Mouse (Mus musculus) intestine, postnatal 0 days (tissue): Measurements from ENCODE around the gene Eif2a. TPM values are rescaled to one million over a fixed set of nuclear protein-coding genes. Genes with fewer than 3 reads are reported as not detected.

Source experiments
- ATAC-seq: fragments of 200-750 bp; cut with Nextera tagmentation; 2 replicates; pipeline ENCODE4 v1.8.0; 2017; ENCODE audit warnings: mild to moderate bottlenecking, moderate TSS enrichment, moderate library complexity
- H3K27ac ChIP-seq: fragments of 300-500 bp; sonication (generic); 2 replicates; pipeline ENCODE4 v1.5.1; 2014; ENCODE audit warnings: mild to moderate bottlenecking, low read depth, low read length, moderate library complexity
- H3K27me3 ChIP-seq: fragments of 300-500 bp; sonication (generic); replicated peaks from 2 replicates; pipeline ENCODE4 v1.6.1; 2014; ENCODE audit warnings: low read length, mixed read lengths; ENCODE audit not compliant: control insufficient read depth, insufficient read depth
- H3K36me3 ChIP-seq: fragments of 300-500 bp; sonication (generic); 2 replicates; pipeline ENCODE4 v1.6.1; 2014; ENCODE audit warnings: mild to moderate bottlenecking, moderate library complexity; ENCODE audit not compliant: control insufficient read depth, insufficient read depth
- H3K4me1 ChIP-seq: fragments of 300-500 bp; sonication (generic); replicated peaks from 2 replicates; pipeline ENCODE4 v1.6.1; 2014; ENCODE audit warnings: antibody characterized with exemption, low read length, mixed read lengths; ENCODE audit not compliant: control insufficient read depth, insufficient read depth
- H3K4me2 ChIP-seq: fragments of 300-500 bp; sonication (generic); replicated peaks from 2 replicates; pipeline ENCODE4 v1.6.1; 2014; ENCODE audit warnings: low read depth, mild to moderate bottlenecking, moderate library complexity
- H3K4me3 ChIP-seq: fragments of 300-500 bp; sonication (generic); 2 replicates; pipeline ENCODE4 v1.5.1; 2014; ENCODE audit warnings: low read depth, low read length
- H3K9ac ChIP-seq: fragments of 300-500 bp; sonication (generic); 2 replicates; pipeline ENCODE4 v1.6.1; 2014; ENCODE audit warnings: mild to moderate bottlenecking, low read depth, low read length
- H3K9me3 ChIP-seq: fragments of 300-500 bp; sonication (generic); 2 replicates; pipeline ENCODE4 v1.6.1; 2016; ENCODE audit warnings: mixed run types; ENCODE audit not compliant: control insufficient read depth
- CTCF ChIP-seq: sonication (generic); IDR thresholded peaks from 2 replicates; pipeline ENCODE4 v1.5.1; 2016; ENCODE audit warnings: low read depth, mild to moderate bottlenecking, control low read depth, antibody characterized with exemption, moderate library complexity
- WGBS: fragments of 180-500 bp; shearing (Covaris S2); extraction: QIAGEN DNeasy Blood & Tissue Kit; methylation state at CpG from one replicate; pipeline ENCODE4 v1.1.7; 2014; 5-methylcytosine and 5-hydroxymethylcytosine counted together
- polyA plus RNA-seq: library from polyadenylated mRNA; unstranded; fragments of >200 nt; fragmentation: Nextera tagmentation; extraction: Ambion mirVana; gene quantifications from 2 replicates; pipeline ENCODE4 v1.2.1, GENCODE M21; 2015

Eif2a gene
- polyA plus RNA-seq, 1 experiment from 2014 or later, result 29.2 TPM

DNA sequence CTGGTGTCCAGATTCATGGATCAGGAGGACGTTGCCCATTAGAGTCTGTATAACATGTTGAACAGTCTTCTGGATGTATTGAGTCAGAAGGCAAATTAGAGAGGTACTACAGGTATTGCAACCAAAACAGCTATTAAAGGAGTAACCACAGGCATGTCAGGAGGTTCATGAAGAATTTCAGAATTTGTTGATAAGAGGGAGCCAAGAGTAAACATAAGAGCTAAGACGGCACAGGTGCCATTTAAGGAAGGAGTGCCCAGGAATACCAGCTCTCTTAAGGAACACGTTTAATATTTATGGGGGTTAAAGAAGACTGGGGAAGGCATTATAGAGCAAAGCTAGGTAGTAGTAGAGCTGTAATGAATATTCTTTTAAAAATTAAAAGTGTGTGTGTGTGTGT is 12.9 kb upstream of the Eif2a start:
- Histone ChIP-seq H3K27ac (no peak overlapping the region), H3K9me3 (no peaks in the 10 kb centered on the region), H3K4me1 (no peaks in the 10 kb centered on the region), H3K36me3 (no peaks in the 10 kb centered on the region), H3K9ac (no peak overlapping the region), H3K27me3 (no peaks in the 10 kb centered on the region), H3K4me3 (no peak overlapping the region), H3K4me2 (no peak overlapping the region)
- WGBS, result 48% methylated on average over 3 of the region's 3 CpGs
- no peak for TF ChIP-seq CTCF
- ATAC-seq, result no peak

GRCm38 (mm10) chr3:58513483-58513882 is 12.1 kb upstream of the Eif2a start:
- Histone ChIP-seq H3K4me3 (no peak overlapping the region), H3K4me1 (no peaks in the 10 kb centered on the region), H3K27ac (no peak overlapping the region), H3K27me3 (no peaks in the 10 kb centered on the region), H3K9me3 (no peaks in the 10 kb centered on the region), H3K9ac (no peak overlapping the region), H3K36me3 (no peaks in the 10 kb centered on the region), H3K4me2 (no peak overlapping the region)
- TF ChIP-seq CTCF, result no peak
- no peak for ATAC-seq
- 82% methylated on average over 4 of the region's 4 CpGs for WGBS

GRCm38 (mm10) chr3:58515947-58516601 is 9.5 kb upstream of the Eif2a start:
- no peak for TF ChIP-seq CTCF
- H3K27ac ChIP-seq, result no peak overlapping the region
- peaks cover under 1% of the 10 kb centered on the region; the same call in 1 of the 2 replicates for H3K36me3 ChIP-seq
- no peak overlapping the region for H3K9ac ChIP-seq
- no peak for ATAC-seq
- H3K4me2 ChIP-seq, result no peak overlapping the region
- H3K27me3 ChIP-seq, result no peaks in the 10 kb centered on the region
- WGBS, result 38% methylated on average over 1 of the region's 1 CpGs
- no peaks in the 10 kb centered on the region for H3K4me1 ChIP-seq
- no peak overlapping the region for H3K4me3 ChIP-seq
- H3K9me3 ChIP-seq, result no peaks in the 10 kb centered on the region

DNA sequence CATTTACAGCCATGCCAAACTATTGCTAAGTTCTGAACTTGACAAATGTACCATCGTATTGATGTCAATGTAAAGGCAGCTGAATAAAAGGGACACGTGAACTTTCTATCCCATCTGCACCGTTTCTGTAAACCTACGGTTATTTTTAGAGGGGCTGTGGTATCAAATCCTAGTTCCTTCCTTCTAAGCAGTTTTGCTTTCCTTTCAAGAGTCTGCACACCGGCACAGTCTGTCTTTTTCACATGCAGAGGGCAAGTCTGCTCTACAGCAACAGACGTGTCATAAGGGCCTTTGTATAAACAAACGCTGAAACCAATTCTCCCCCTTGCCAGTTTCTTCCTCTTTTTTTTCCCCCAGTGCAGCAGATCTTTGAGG is 9.0 kb upstream of the Eif2a start:
- no peak for ATAC-seq
- H3K9ac ChIP-seq, result no peak overlapping the region
- H3K27ac ChIP-seq, result no peak overlapping the region
- H3K4me2 ChIP-seq, result no peak overlapping the region
- H3K4me3 ChIP-seq, result no peak overlapping the region
- no peak for TF ChIP-seq CTCF
- H3K4me1 ChIP-seq, result no peaks in the 10 kb centered on the region
- no peaks in the 10 kb centered on the region for H3K9me3 ChIP-seq
- WGBS, result 47% methylated on average over 7 of the region's 7 CpGs
- H3K36me3 ChIP-seq, result peaks cover 6% of the 10 kb centered on the region; the same call in 1 of the 2 replicates
- H3K27me3 ChIP-seq, result no peaks in the 10 kb centered on the region

DNA sequence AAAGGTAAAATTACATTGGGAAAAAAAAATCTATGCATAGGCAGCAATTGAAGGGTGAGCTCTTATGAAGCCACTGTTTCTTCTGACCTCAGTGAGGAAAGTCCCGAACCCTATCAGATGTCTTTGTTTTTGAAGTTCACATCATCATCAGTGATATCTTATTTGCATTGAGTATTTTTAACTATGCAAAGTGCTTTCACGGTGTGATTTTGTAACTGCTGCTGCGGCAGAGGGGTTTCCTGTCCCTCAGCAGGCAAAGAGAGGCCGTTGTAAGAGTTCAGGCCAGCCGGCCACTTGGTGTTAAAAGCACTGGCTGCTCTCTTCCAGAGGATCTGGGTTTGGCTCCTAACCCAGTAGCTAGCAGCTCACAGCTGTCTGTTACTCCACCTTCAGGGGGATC is 8.4 kb upstream of the Eif2a start:
- no peak for TF ChIP-seq CTCF
- H3K36me3 ChIP-seq, result peaks cover 7% of the 10 kb centered on the region; the same call in 1 of the 2 replicates
- H3K4me3 ChIP-seq, result no peak overlapping the region
- no peaks in the 10 kb centered on the region for H3K9me3 ChIP-seq
- H3K27me3 ChIP-seq, result no peaks in the 10 kb centered on the region
- H3K4me1 ChIP-seq, result no peaks in the 10 kb centered on the region
- 66% methylated on average over 5 of the region's 5 CpGs for WGBS
- H3K27ac ChIP-seq, result no peak overlapping the region
- no peak overlapping the region for H3K4me2 ChIP-seq
- H3K9ac ChIP-seq, result no peak overlapping the region
- no peak for ATAC-seq

GRCm38 (mm10) chr3:58517800-58518199 is 7.8 kb upstream of the Eif2a start:
- no peak overlapping the region for H3K27ac ChIP-seq
- H3K4me2 ChIP-seq, result no peak overlapping the region
- H3K9me3 ChIP-seq, result no peaks in the 10 kb centered on the region
- ATAC-seq, result no peak
- peaks cover 7% of the 10 kb centered on the region; the same call in 1 of the 2 replicates for H3K36me3 ChIP-seq
- no peak overlapping the region for H3K4me3 ChIP-seq
- no peak overlapping the region for H3K9ac ChIP-seq
- H3K27me3 ChIP-seq, result no peaks in the 10 kb centered on the region
- 78% methylated on average over 5 of the region's 5 CpGs for WGBS
- TF ChIP-seq CTCF, result no peak
- H3K4me1 ChIP-seq, result no peaks in the 10 kb centered on the region

GRCm38 (mm10) chr3:58518962-58519361 is 6.7 kb upstream of the Eif2a start:
- H3K9ac ChIP-seq, result no peak overlapping the region
- no peak overlapping the region for H3K4me2 ChIP-seq
- 58% methylated on average over 2 of the region's 2 CpGs for WGBS
- 0 out of 2 replicates have a peak, but pooled peaks have one; percentile 33 for ATAC-seq
- H3K36me3 ChIP-seq, result peaks cover 11% of the 10 kb centered on the region; the same call in 1 of the 2 replicates
- TF ChIP-seq CTCF, result no peak
- no peaks in the 10 kb centered on the region for H3K9me3 ChIP-seq
- no peaks in the 10 kb centered on the region for H3K27me3 ChIP-seq
- H3K4me1 ChIP-seq, result no peaks in the 10 kb centered on the region
- no peak overlapping the region for H3K4me3 ChIP-seq
- no peak overlapping the region for H3K27ac ChIP-seq
